In genomic region chr12:85461913-85462663, GRCm38 (mm10) we compare ENCODE assay signal across 14 mouse cellular contexts. TPM values are rescaled to one million over a fixed set of nuclear protein-coding genes. Genes with fewer than 3 reads are reported as not detected.
DNase-seq lines count a peak whose midpoint lies in the region; ATAC-seq and TF ChIP-seq lines count a peak whose summit lies in the region.
"Had no signal": no experiment of that assay in that cellular context is flagged by ENCODE, and none has a peak within 500 bp of the region (broad histone marks: within the 10 kb centered on the region; RNA-seq: fewer than 3 reads in every experiment).

No protein-coding gene starts in this region.

- peak overlapping the region; percentile 16 for H3K27ac ChIP-seq in kidney, embryonic 16.5 days (ENCODE audit: low read length)
- H3K27ac ChIP-seq in kidney, embryonic 14.5 days (ENCODE audit: low read depth, low read length) = no peak overlapping the region
- peak overlapping the region; percentile 59 for H3K27ac ChIP-seq in limb, embryonic 15.5 days
- H3K27ac ChIP-seq: forebrain, embryonic 12.5 days; neural tube, embryonic 13.5 days had no signal

- no peak for DNase-seq in Patski (ENCODE audit: low read depth, low spot score)
- no peak for DNase-seq in cerebellum, postnatal 36 days
- DNase-seq in urinary bladder, postnatal 10 days (ENCODE audit: low spot score) = no peak
- DNase-seq: adrenal gland, postnatal 10 days; cerebellum, adult 2 months; right cerebral cortex, postnatal 4 days; thymus, postnatal 4 days had no signal

- in situ Hi-C loops in Patski (cut with MboI; ENCODE audit: low pct_unique_long_range_greater_than_20kb) = no loop called here

- POLR2A ChIA-PET in Patski (lab: Charles Lee) = interaction anchor here (0.5 kb wide), 1 partner anchor 89 kb away, joined by 5 read pairs; no protein-coding TSS in a partner anchor

- H3K9ac ChIP-seq in kidney, embryonic 16.5 days (replicated peaks; ENCODE audit: low read length) = 0 out of 2 replicates have a peak overlapping the region, but pooled peaks have one; percentile 37
- H3K9ac ChIP-seq in kidney, embryonic 14.5 days (ENCODE audit: low read depth, low read length) = no peak overlapping the region
- H3K9ac ChIP-seq in limb, embryonic 15.5 days = no peak overlapping the region
- H3K9ac ChIP-seq: forebrain, embryonic 12.5 days; neural tube, embryonic 13.5 days had no signal

- ATAC-seq in kidney, embryonic 16.5 days (ENCODE audit: low FRiP score, low TSS enrichment) = no peak
- no peak for ATAC-seq in kidney, embryonic 14.5 days (ENCODE audit: low FRiP score, low TSS enrichment)
- ATAC-seq in Patski = peak; percentile 83
- ATAC-seq in limb, embryonic 15.5 days (ENCODE audit: insufficient number of reproducible peaks, low FRiP score, low TSS enrichment, low read depth) = no peak

- no peaks in the 10 kb centered on the region for H3K79me2 ChIP-seq in C2C12 (ENCODE audit: control insufficient read depth, insufficient read depth)

- H3K36me3 ChIP-seq in kidney, embryonic 16.5 days (ENCODE audit: insufficient read depth, low read length) = no peaks in the 10 kb centered on the region
- no peaks in the 10 kb centered on the region for H3K36me3 ChIP-seq in kidney, embryonic 14.5 days (ENCODE audit: control insufficient read depth, insufficient read depth, low read length)
- H3K36me3 ChIP-seq in C2C12 (ENCODE audit: control insufficient read depth, insufficient read depth) = no peaks in the 10 kb centered on the region
- H3K36me3 ChIP-seq in limb, embryonic 15.5 days = no peaks in the 10 kb centered on the region
- H3K36me3 ChIP-seq: forebrain, embryonic 12.5 days; G1E; neural tube, embryonic 13.5 days had no signal

- TF ChIP-seq CTCF in C2C12 (IDR thresholded peaks at IDR 0.05; ENCODE audit: control insufficient read depth, insufficient read depth, insufficient read length) = no peak
- TF ChIP-seq CTCF in Patski (IDR thresholded peaks at IDR 0.05) = no peak

- WGBS in kidney, embryonic 16.5 days = 46% methylated on average over 21 of the region's 21 CpGs
- WGBS in kidney, embryonic 14.5 days = 49% methylated on average over 21 of the region's 21 CpGs
- WGBS in limb, embryonic 15.5 days = 45% methylated on average over 21 of the region's 21 CpGs

- no peak overlapping the region for H3K4me3 ChIP-seq in kidney, embryonic 16.5 days (ENCODE audit: low read length)
- H3K4me3 ChIP-seq in kidney, embryonic 14.5 days (ENCODE audit: low read length) = no peak overlapping the region
- H3K4me3 ChIP-seq in C2C12 (ENCODE audit: insufficient read depth, poor library complexity, severe bottlenecking) = no peak overlapping the region
- H3K4me3 ChIP-seq in limb, embryonic 15.5 days = no peak overlapping the region
- H3K4me3 ChIP-seq: forebrain, embryonic 12.5 days; neural tube, embryonic 13.5 days had no signal

- no peaks in the 10 kb centered on the region for H3K9me3 ChIP-seq in kidney, embryonic 16.5 days (ENCODE audit: low read length)
- no peaks in the 10 kb centered on the region for H3K9me3 ChIP-seq in kidney, embryonic 14.5 days (ENCODE audit: control insufficient read depth, low read length)
- no peaks in the 10 kb centered on the region for H3K9me3 ChIP-seq in limb, embryonic 15.5 days
- H3K9me3 ChIP-seq: forebrain, embryonic 12.5 days; G1E; neural tube, embryonic 13.5 days had no signal

- CTCF ChIA-PET in Patski (lab: Charles Lee) = no interaction called here

- peaks cover 24% of the 10 kb centered on the region for H3K4me1 ChIP-seq in kidney, embryonic 16.5 days (ENCODE audit: insufficient read depth, low read length)
- peaks cover 16% of the 10 kb centered on the region for H3K4me1 ChIP-seq in kidney, embryonic 14.5 days (ENCODE audit: control insufficient read depth, insufficient read depth, low read length)
- H3K4me1 ChIP-seq in limb, embryonic 15.5 days = peaks cover 22% of the 10 kb centered on the region

- H3K4me2 ChIP-seq in kidney, embryonic 16.5 days (replicated peaks; ENCODE audit: low read depth, low read length) = no peak overlapping the region
- no peak overlapping the region for H3K4me2 ChIP-seq in kidney, embryonic 14.5 days (replicated peaks; ENCODE audit: low read depth, low read length)
- no peak overlapping the region for H3K4me2 ChIP-seq in limb, embryonic 15.5 days
- H3K4me2 ChIP-seq: forebrain, embryonic 12.5 days; neural tube, embryonic 13.5 days had no signal

- H3K27me3 ChIP-seq in kidney, embryonic 16.5 days (ENCODE audit: insufficient read depth, low read length) = no peaks in the 10 kb centered on the region
- no peaks in the 10 kb centered on the region for H3K27me3 ChIP-seq in kidney, embryonic 14.5 days (ENCODE audit: control insufficient read depth, insufficient read depth, low read length)
- H3K27me3 ChIP-seq in C2C12 (ENCODE audit: control insufficient read depth, insufficient read depth, insufficient read length) = no peaks in the 10 kb centered on the region
- H3K27me3 ChIP-seq in Patski = no peaks in the 10 kb centered on the region
- no peaks in the 10 kb centered on the region for H3K27me3 ChIP-seq in limb, embryonic 15.5 days
- H3K27me3 ChIP-seq: forebrain, embryonic 12.5 days; neural tube, embryonic 13.5 days had no signal

- peak overlapping the region; percentile 8 for H3ac ChIP-seq in C2C12 (ENCODE audit: control insufficient read depth, insufficient read length, low read depth)

- no peaks in the 10 kb centered on the region for H3K79me3 ChIP-seq in C2C12 (ENCODE audit: low read depth)

TF ChIP-seq in C2C12, 6 proteins besides CTCF, POLR2A, EP300 and RAD21:
- TF ChIP-seq FOSL1 (IDR thresholded peaks at IDR 0.05; ENCODE audit: insufficient read depth, low read length, poor library complexity, severe bottlenecking) (no peak), MAX (IDR thresholded peaks at IDR 0.05) (no peak), MYOG (IDR thresholded peaks at IDR 0.05; ENCODE audit: control insufficient read depth, extremely low read depth, insufficient read length) (no peak)

RNA-seq across cellular contexts. Expression of gene Fos, which starts 11.6 kb away (rescaled TPM):
- polyA plus RNA-seq in kidney, embryonic 16.5 days (2015; fragmentation: Nextera tagmentation; extraction: Ambion mirVana) = 2.7 and 3.5 TPM in 2 replicates
- polyA plus RNA-seq in kidney, embryonic 14.5 days (2014; fragmentation: Nextera tagmentation; extraction: Ambion mirVana) = 1.6 and 3.0 TPM in 2 replicates
- polyA plus RNA-seq in C2C12 (2012; fragmentation: generic; extraction: Trizol) (2.7 TPM), Patski (2021) (678 TPM)
- polyA plus RNA-seq in limb, embryonic 15.5 days (2015; fragmentation: Nextera tagmentation; extraction: Ambion mirVana) = 38.8 and 48.3 TPM in 2 replicates

Comparison
In these comparisons a context has a peak if more than half of its experiments do, and no peak if none do; other contexts are left out.
1. RNA of gene Fos, which starts 11.6 kb away (polyA plus RNA-seq): 678 TPM in Patski (single experiment); 38.8 to 48.3 TPM in limb, embryonic 15.5 days, 2.7 to 3.5 TPM in kidney, embryonic 16.5 days, 1.6 to 3.0 TPM in kidney, embryonic 14.5 days and 2.7 TPM in C2C12 (single experiment); every median in the first group is over 10 times any median in the second.